Comparison of ENCODE assay signal across 23 mouse cellular contexts in genomic region chr9:87529908-87530307, GRCm38 (mm10).
DNase-seq lines count a peak whose midpoint lies in the region; ATAC-seq and TF ChIP-seq lines count a peak whose summit lies in the region.
"Had no signal": no experiment of that assay in that cellular context is flagged by ENCODE, and none has a peak within 500 bp of the region (broad histone marks: within the 10 kb centered on the region; RNA-seq: fewer than 3 reads in every experiment).

No protein-coding gene starts in this region.

- H3K9ac ChIP-seq in kidney, embryonic 16.5 days (replicated peaks; ENCODE audit: low read length), result no peak overlapping the region
- H3K9ac ChIP-seq: embryonic facial prominence, embryonic 12.5 days; embryonic facial prominence, embryonic 15.5 days; forebrain, embryonic 12.5 days; forebrain, embryonic 15.5 days; hindbrain, embryonic 12.5 days; hindbrain, embryonic 15.5 days had no signal

- intact Hi-C loops in gastrocnemius, adult 2 months (cut with DNase I), result no loop called here

- H3K27me3 ChIP-seq in kidney, embryonic 16.5 days (ENCODE audit: insufficient read depth, low read length), result no peaks in the 10 kb centered on the region
- H3K27me3 ChIP-seq: embryonic facial prominence, embryonic 12.5 days; embryonic facial prominence, embryonic 15.5 days; forebrain, embryonic 12.5 days; forebrain, embryonic 15.5 days; hindbrain, embryonic 12.5 days; hindbrain, embryonic 15.5 days had no signal

- no peak for DNase-seq in kidney, adult 9 months
- peak; percentile 22 for DNase-seq in 3T3-L1 (ENCODE audit: low read depth, low spot score)
- DNase-seq in fibroblast of lung, adult 2 months (ENCODE audit: low read depth), result peak; percentile 10
- DNase-seq in heart, adult 9 months (ENCODE audit: low spot score in 2 of 2), result no peak
- no peak for DNase-seq in gastrocnemius, adult 2 months
- DNase-seq: adrenal gland, adult 8-10 months; adrenal gland, postnatal 25 days; cerebellum, adult 18-20 months; cerebellum, adult 9-10 months; cerebellum, postnatal 14 days; gastrocnemius, postnatal 10 days; gastrocnemius, postnatal 36 days; heart, adult 2 months had no signal

- TF ChIP-seq CTCF in gastrocnemius, adult 2 months (IDR thresholded peaks at IDR 0.05), result no peak

- H3K36me3 ChIP-seq in kidney, embryonic 16.5 days (ENCODE audit: insufficient read depth, low read length), result no peaks in the 10 kb centered on the region
- H3K36me3 ChIP-seq: embryonic facial prominence, embryonic 12.5 days; embryonic facial prominence, embryonic 15.5 days; forebrain, embryonic 12.5 days; forebrain, embryonic 15.5 days; hindbrain, embryonic 12.5 days; hindbrain, embryonic 15.5 days had no signal

- no peak overlapping the region for H3K27ac ChIP-seq in kidney, embryonic 16.5 days (ENCODE audit: low read length)
- no peak overlapping the region for H3K27ac ChIP-seq in gastrocnemius, adult 2 months
- H3K27ac ChIP-seq: embryonic facial prominence, embryonic 12.5 days; embryonic facial prominence, embryonic 15.5 days; forebrain, embryonic 12.5 days; forebrain, embryonic 15.5 days; heart, adult 2 months; hindbrain, embryonic 12.5 days; hindbrain, embryonic 15.5 days had no signal

- no peaks in the 10 kb centered on the region for H3K9me3 ChIP-seq in kidney, embryonic 16.5 days (ENCODE audit: low read length)
- H3K9me3 ChIP-seq: embryonic facial prominence, embryonic 12.5 days; embryonic facial prominence, embryonic 15.5 days; forebrain, embryonic 12.5 days; forebrain, embryonic 15.5 days; hindbrain, embryonic 12.5 days; hindbrain, embryonic 15.5 days had no signal

- 43% methylated on average over 2 of the region's 2 CpGs for WGBS in kidney, embryonic 16.5 days

- H3K4me1 ChIP-seq in kidney, embryonic 16.5 days (ENCODE audit: insufficient read depth, low read length), result no peaks in the 10 kb centered on the region
- H3K4me1 ChIP-seq: embryonic facial prominence, embryonic 12.5 days; embryonic facial prominence, embryonic 15.5 days; forebrain, embryonic 12.5 days; forebrain, embryonic 15.5 days; hindbrain, embryonic 12.5 days; hindbrain, embryonic 15.5 days had no signal

- ATAC-seq in kidney, embryonic 16.5 days (ENCODE audit: low FRiP score, low TSS enrichment), result peak; percentile 57; the same call in 1 of the 2 replicates
- ATAC-seq: activated CD4-positive, CD25-positive, alpha-beta regulatory T cell, adult 4 months; CD4-positive, CD25-positive, alpha-beta regulatory T cell, adult 4 months; forebrain, embryonic 15.5 days had no signal

- H3K4me3 ChIP-seq in kidney, embryonic 16.5 days (ENCODE audit: low read length), result no peak overlapping the region
- H3K4me3 ChIP-seq in gastrocnemius, adult 2 months, result no peak overlapping the region
- H3K4me3 ChIP-seq: embryonic facial prominence, embryonic 12.5 days; embryonic facial prominence, embryonic 15.5 days; forebrain, embryonic 12.5 days; forebrain, embryonic 15.5 days; heart, adult 2 months; hindbrain, embryonic 12.5 days; hindbrain, embryonic 15.5 days had no signal

- H3K4me2 ChIP-seq in kidney, embryonic 16.5 days (replicated peaks; ENCODE audit: low read depth, low read length), result no peak overlapping the region
- H3K4me2 ChIP-seq: embryonic facial prominence, embryonic 12.5 days; embryonic facial prominence, embryonic 15.5 days; forebrain, embryonic 12.5 days; forebrain, embryonic 15.5 days; heart, embryonic 11.5 days; hindbrain, embryonic 12.5 days; hindbrain, embryonic 15.5 days had no signal

Comparison
In these comparisons a context has a peak if more than half of its experiments do, and no peak if none do; other contexts are left out.
1. DNase-seq: peak in 3T3-L1 (single experiment) and fibroblast of lung, adult 2 months (single experiment); none in kidney, adult 9 months (single experiment), heart, adult 9 months (0 of 2) and gastrocnemius, adult 2 months (single experiment).